Mouse (Mus musculus): ENCODE measurements around the gene Spink4.

DNA sequence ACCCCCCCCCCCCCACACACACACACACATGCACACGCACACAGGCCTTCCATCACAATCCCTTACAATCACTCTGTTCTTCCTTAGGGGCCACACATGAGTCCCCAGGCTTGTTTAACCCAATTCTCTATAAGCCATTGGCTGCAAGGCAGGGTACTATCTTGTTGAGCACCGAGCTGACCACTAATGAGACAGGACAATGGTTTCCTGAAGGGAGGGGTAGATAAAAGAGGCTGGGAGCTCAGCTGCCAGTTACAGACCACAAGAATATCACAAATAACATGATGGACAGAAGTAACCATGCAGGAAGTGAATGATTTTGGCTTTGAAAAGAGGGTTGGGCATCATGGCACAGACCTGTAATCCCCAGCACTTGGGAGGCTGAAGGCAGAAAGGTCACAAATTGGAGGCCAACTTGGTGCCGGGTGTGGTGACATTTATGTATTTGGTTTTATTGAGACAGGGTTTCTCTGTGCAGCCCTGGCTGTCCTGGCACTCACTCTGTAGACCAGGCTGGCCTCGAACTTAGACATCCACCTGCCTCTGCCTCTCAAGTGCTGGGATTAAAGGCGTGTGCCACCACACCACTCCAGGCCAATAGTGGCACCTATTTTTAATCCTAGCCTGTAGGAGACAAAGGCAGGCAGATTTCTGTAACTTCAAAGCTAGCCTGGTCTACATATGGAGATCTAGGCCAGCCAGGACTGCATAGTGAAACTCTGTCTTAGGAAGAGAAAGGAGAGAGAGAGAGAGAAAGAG lies 44.9 kb upstream of the Spink4 start:
- TF ChIP-seq CTCF (IDR thresholded peaks at IDR 0.05; ENCODE audit: low read depth) (no peak), EP300 (IDR thresholded peaks at IDR 0.05; ENCODE audit: low read depth) (no peak)
